Mouse (Mus musculus): ENCODE data around the gene Dcp1b. TPM values are rescaled to one million over a fixed set of nuclear protein-coding genes. Genes with fewer than 3 reads are reported as not detected.

The Dcp1b gene
- polyA plus RNA-seq, 1 experiment = 11.9 TPM

- Histone ChIP-seq H3K4me1 (ENCODE audit: control insufficient read depth, insufficient read depth, insufficient read length, low read length) (peaks cover 4% of the 10 kb centered on the region), H3K27ac (ENCODE audit: insufficient read depth, low read depth, low read length) (no peak overlapping the region), H3K36me3 (ENCODE audit: control insufficient read depth, insufficient read depth, low read length) (no peaks in the 10 kb centered on the region), H3K27me3 (ENCODE audit: control insufficient read depth, insufficient read depth, low read length) (no peaks in the 10 kb centered on the region), H3K4me3 (ENCODE audit: low read depth, low read length) (no peak overlapping the region)
- no peak for TF ChIP-seq POLR2A (IDR thresholded peaks at IDR 0.05; ENCODE audit: low read depth, low read length)
- no peak for TF ChIP-seq CTCF (IDR thresholded peaks at IDR 0.05; ENCODE audit: extremely low read depth, insufficient read length, insufficient replicate concordance, low read depth, low read length)
- 83% methylated on average over 8 of the region's 8 CpGs for WGBS
Measured at GRCm38 (mm10) chr6:119227001-119227400, 51.9 kb downstream of the Dcp1b start.

GRCm38 (mm10) chr6:119228861-119229603 is 54.0 kb downstream of the Dcp1b start:
- TF ChIP-seq POLR2A (IDR thresholded peaks at IDR 0.05; ENCODE audit: low read depth, low read length) = no peak
- no peak for TF ChIP-seq CTCF (IDR thresholded peaks at IDR 0.05; ENCODE audit: extremely low read depth, insufficient read length, insufficient replicate concordance, low read depth, low read length)
- peaks cover 4% of the 10 kb centered on the region for H3K4me1 ChIP-seq (ENCODE audit: control insufficient read depth, insufficient read depth, insufficient read length, low read length)
- no peaks in the 10 kb centered on the region for H3K36me3 ChIP-seq (ENCODE audit: control insufficient read depth, insufficient read depth, low read length)
- no peak overlapping the region for H3K27ac ChIP-seq (ENCODE audit: insufficient read depth, low read depth, low read length)
- H3K27me3 ChIP-seq (ENCODE audit: control insufficient read depth, insufficient read depth, low read length) = no peaks in the 10 kb centered on the region
- no peak overlapping the region for H3K4me3 ChIP-seq (ENCODE audit: low read depth, low read length)
- 85% methylated on average over 11 of the region's 11 CpGs for WGBS

GRCm38 (mm10) chr6:119233066-119233465 is 58.0 kb downstream of the Dcp1b start:
- Histone ChIP-seq H3K27ac (ENCODE audit: insufficient read depth, low read depth, low read length) (no peak overlapping the region), H3K36me3 (ENCODE audit: control insufficient read depth, insufficient read depth, low read length) (no peaks in the 10 kb centered on the region), H3K27me3 (ENCODE audit: control insufficient read depth, insufficient read depth, low read length) (no peaks in the 10 kb centered on the region), H3K4me3 (ENCODE audit: low read depth, low read length) (no peak overlapping the region), H3K4me1 (ENCODE audit: control insufficient read depth, insufficient read depth, insufficient read length, low read length) (peaks cover 4% of the 10 kb centered on the region)
- TF ChIP-seq CTCF (IDR thresholded peaks at IDR 0.05; ENCODE audit: extremely low read depth, insufficient read length, insufficient replicate concordance, low read depth, low read length) (no peak), POLR2A (IDR thresholded peaks at IDR 0.05; ENCODE audit: low read depth, low read length) (no peak)
- 29% methylated on average over 3 of the region's 3 CpGs for WGBS

DNA sequence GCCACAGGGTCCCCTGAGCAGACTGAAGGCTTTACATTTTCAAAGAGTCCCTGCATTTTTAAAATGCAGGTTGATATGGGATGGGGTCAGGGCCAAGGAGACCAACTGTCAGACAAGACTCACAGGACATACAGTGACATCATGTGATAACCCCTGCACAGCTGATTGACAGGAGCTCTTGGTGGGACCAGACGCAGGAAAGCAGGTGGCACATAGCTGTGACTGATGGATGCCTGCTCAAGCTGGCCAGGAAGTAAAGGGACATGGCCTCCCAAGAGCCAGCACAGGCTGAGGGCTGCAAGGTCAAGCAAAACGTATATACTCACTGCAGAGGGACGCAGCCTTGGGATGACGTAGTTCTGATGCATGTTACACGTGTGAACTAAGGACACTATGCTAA is 60.4 kb downstream of the Dcp1b start:
- H3K36me3 ChIP-seq (ENCODE audit: control insufficient read depth, insufficient read depth, low read length) = no peaks in the 10 kb centered on the region
- WGBS = 74% methylated on average over 5 of the region's 5 CpGs

DNA sequence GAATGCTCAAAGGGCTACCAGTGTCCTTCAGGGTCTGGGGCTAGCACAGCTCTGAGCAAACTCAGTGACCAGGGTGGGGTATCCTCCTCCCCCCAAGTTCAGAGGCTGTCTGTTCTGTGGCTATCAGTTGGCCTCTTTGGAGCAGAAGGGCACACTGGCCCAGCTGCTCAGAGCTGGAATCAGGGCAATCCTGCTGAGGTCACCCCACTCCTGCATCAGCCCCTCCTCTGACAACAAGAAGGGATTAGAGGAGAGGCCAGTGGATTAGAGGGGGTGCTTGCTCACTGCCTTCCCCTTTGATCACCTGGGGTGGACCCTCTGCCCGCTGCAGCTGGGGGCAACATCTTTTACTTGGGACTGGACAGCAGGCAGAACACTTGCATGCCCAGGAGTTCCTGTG is 61.2 kb downstream of the Dcp1b start, which contains the start of gene Cacna2d4:
TSS of gene Cacna2d4 (plus strand) at position 286 of the 400 bp plus-strand sequence.
- TF ChIP-seq CTCF (IDR thresholded peaks at IDR 0.05; ENCODE audit: extremely low read depth, insufficient read length, insufficient replicate concordance, low read depth, low read length) (no peak), POLR2A (IDR thresholded peaks at IDR 0.05; ENCODE audit: low read depth, low read length) (no peak)
- 0 out of 2 replicates have a peak, but pooled peaks cover under 1% of the 10 kb centered on the region for H3K4me1 ChIP-seq (ENCODE audit: control insufficient read depth, insufficient read depth, insufficient read length, low read length)
- 24% methylated on average over 1 of the region's 1 CpGs for WGBS

More for the DNA sequence above, 60.4 kb downstream of the Dcp1b start:
- H3K4me1 ChIP-seq (ENCODE audit: control insufficient read depth, insufficient read depth, insufficient read length, low read length) = peaks cover 3% of the 10 kb centered on the region
- TF ChIP-seq CTCF (IDR thresholded peaks at IDR 0.05; ENCODE audit: extremely low read depth, insufficient read length, insufficient replicate concordance, low read depth, low read length) (no peak), POLR2A (IDR thresholded peaks at IDR 0.05; ENCODE audit: low read depth, low read length) (no peak)
- no peak overlapping the region for H3K4me3 ChIP-seq (ENCODE audit: low read depth, low read length)
- no peaks in the 10 kb centered on the region for H3K27me3 ChIP-seq (ENCODE audit: control insufficient read depth, insufficient read depth, low read length)
- no peak overlapping the region for H3K27ac ChIP-seq (ENCODE audit: insufficient read depth, low read depth, low read length)

DNA sequence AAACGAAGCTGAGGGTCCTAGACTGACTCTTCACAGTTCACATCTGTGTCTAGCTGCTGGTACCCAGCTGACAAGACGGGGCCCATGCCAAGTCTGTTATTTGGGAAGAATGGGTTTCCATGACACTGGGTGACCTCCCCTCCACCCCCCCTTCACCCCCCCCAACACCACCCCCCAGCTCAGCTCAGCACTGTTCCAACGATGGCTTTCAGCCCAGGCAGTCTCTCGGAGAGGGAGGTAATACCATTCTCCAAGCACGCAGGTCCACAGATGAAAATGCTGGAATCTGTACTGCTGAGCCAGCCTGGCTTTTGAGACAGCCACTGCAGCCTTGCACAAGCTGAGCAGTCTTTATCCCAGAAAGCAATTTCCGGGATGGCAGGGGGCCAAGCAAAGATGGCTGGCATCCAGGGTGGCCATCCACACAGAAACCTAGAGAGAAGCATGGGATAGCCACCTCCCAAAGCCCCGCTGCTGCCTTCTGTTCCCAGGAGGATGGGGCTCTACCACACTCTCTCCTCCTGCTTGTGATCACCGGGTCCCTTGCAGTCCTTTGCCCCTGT is 62.5 kb downstream of the Dcp1b start:
- no peak overlapping the region for H3K27ac ChIP-seq (ENCODE audit: insufficient read depth, low read depth, low read length)
- TF ChIP-seq POLR2A (IDR thresholded peaks at IDR 0.05; ENCODE audit: low read depth, low read length) (no peak), CTCF (IDR thresholded peaks at IDR 0.05; ENCODE audit: extremely low read depth, insufficient read length, insufficient replicate concordance, low read depth, low read length) (no peak)
- 40% methylated on average over 8 of the region's 8 CpGs for WGBS

More for the DNA sequence above, 61.2 kb downstream of the Dcp1b start, which contains the start of gene Cacna2d4:
- Histone ChIP-seq H3K27me3 (ENCODE audit: control insufficient read depth, insufficient read depth, low read length) (no peaks in the 10 kb centered on the region), H3K27ac (ENCODE audit: insufficient read depth, low read depth, low read length) (no peak within 1 kb of the TSS), H3K4me3 (ENCODE audit: low read depth, low read length) (no peak within 1 kb of the TSS), H3K36me3 (ENCODE audit: control insufficient read depth, insufficient read depth, low read length) (no peaks in the 10 kb centered on the region)

DNA sequence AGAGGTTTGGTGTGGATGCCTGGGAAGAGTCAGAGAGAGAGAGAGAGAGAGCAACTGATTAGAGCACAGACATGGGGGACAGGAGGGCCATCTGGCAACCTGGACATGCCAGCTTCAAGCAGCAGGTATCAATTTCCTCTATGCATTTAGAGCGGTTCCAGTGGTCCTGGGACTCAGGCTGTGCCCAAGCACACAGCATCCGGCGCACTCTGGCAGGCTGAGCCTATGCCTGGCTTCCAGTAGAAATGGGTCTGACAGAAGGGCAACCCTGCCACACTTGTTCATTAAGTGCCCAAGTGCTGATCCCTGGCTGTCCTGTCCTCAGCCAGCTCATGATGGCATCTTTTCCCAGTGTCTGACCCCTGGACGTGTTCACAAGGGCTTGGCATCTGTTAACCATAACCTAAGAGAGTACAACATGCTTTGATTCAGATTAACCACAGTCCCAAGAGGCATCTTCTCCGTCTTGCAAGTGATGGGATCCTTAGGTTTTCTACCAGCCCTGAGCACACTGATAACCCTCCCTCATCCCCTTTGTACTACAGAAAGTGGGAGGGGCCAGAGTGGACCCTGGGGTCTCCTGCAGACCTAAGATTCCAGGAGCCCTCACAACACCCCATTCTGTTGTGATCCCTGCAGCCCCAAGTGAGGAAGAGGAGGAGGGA is 64.4 kb downstream of the Dcp1b start:
- no peak for TF ChIP-seq CTCF (IDR thresholded peaks at IDR 0.05; ENCODE audit: extremely low read depth, insufficient read length, insufficient replicate concordance, low read depth, low read length)
- no peak for TF ChIP-seq POLR2A (IDR thresholded peaks at IDR 0.05; ENCODE audit: low read depth, low read length)
- 77% methylated on average over 5 of the region's 5 CpGs for WGBS

More for the DNA sequence above, 62.5 kb downstream of the Dcp1b start:
- Histone ChIP-seq H3K27me3 (ENCODE audit: control insufficient read depth, insufficient read depth, low read length) (no peaks in the 10 kb centered on the region), H3K4me1 (ENCODE audit: control insufficient read depth, insufficient read depth, insufficient read length, low read length) (no peaks in the 10 kb centered on the region), H3K4me3 (ENCODE audit: low read depth, low read length) (no peak overlapping the region), H3K36me3 (ENCODE audit: control insufficient read depth, insufficient read depth, low read length) (no peaks in the 10 kb centered on the region)

More for the DNA sequence above, 64.4 kb downstream of the Dcp1b start:
- H3K27me3 ChIP-seq (ENCODE audit: control insufficient read depth, insufficient read depth, low read length) = no peaks in the 10 kb centered on the region
- no peaks in the 10 kb centered on the region for H3K36me3 ChIP-seq (ENCODE audit: control insufficient read depth, insufficient read depth, low read length)
- H3K27ac ChIP-seq (ENCODE audit: insufficient read depth, low read depth, low read length) = no peak overlapping the region
- H3K4me3 ChIP-seq (ENCODE audit: low read depth, low read length) = no peak overlapping the region
- H3K4me1 ChIP-seq (ENCODE audit: control insufficient read depth, insufficient read depth, insufficient read length, low read length) = no peaks in the 10 kb centered on the region
